Mouse (Mus musculus): ENCODE measurements around the gene Casc1. TPM values are rescaled to one million over a fixed set of nuclear protein-coding genes. Genes with fewer than 3 reads are reported as not detected.

The Casc1 gene
- polyA plus RNA-seq, 1 experiment, result 4.5 TPM

GRCm38 (mm10) chr6:145131991-145132390 is 78.8 kb downstream of the Casc1 start:
- DNase-seq, result no peak
- TF ChIP-seq POLR2A (IDR thresholded peaks at IDR 0.05; ENCODE audit: borderline replicate concordance, extremely low read depth, low read depth, low read length) (no peak), CTCF (IDR thresholded peaks at IDR 0.05; ENCODE audit: insufficient read depth, low read length) (no peak)
- H3K4me1 ChIP-seq (ENCODE audit: control insufficient read depth, insufficient read depth, low read length), result no peaks in the 10 kb centered on the region
- no peak overlapping the region for H3K4me3 ChIP-seq (replicated peaks; ENCODE audit: extremely low read depth, low read depth, low read length)
- 81% methylated on average over 5 of the region's 5 CpGs for WGBS

- no peak for DNase-seq
- Histone ChIP-seq H3K4me1 (ENCODE audit: control insufficient read depth, insufficient read depth, low read length) (no peaks in the 10 kb centered on the region), H3K4me3 (replicated peaks; ENCODE audit: extremely low read depth, low read depth, low read length) (no peak overlapping the region)
- 76% methylated on average over 4 of the region's 4 CpGs for WGBS
- TF ChIP-seq POLR2A (IDR thresholded peaks at IDR 0.05; ENCODE audit: borderline replicate concordance, extremely low read depth, low read depth, low read length) (no peak), CTCF (IDR thresholded peaks at IDR 0.05; ENCODE audit: insufficient read depth, low read length) (no peak)
These were observed 81.2 kb downstream of the Casc1 start for GRCm38 (mm10) chr6:145129563-145129962.

DNA sequence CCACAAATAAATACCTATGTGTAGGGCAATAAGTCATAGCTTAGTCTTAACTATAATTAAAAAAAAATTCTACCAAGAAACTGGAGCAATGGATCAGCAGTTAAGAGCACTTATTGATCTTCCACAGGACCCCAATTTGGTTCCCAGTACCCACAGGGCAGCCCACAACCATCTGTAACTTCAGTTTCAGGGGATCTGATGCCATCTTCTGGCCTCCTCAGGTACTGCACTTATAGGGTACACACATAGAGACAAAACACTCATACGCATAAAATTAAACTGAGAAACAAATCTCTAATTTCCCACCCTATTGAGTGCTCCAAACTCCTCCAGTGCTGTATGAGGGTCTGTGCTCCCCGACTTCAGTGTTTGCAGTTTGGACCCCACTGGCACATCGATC is 83.2 kb downstream of the Casc1 start:
- TF ChIP-seq POLR2A (IDR thresholded peaks at IDR 0.05; ENCODE audit: borderline replicate concordance, extremely low read depth, low read depth, low read length) (no peak), CTCF (IDR thresholded peaks at IDR 0.05; ENCODE audit: insufficient read depth, low read length) (no peak)
- no peak for DNase-seq
- WGBS, result 98% methylated on average over 3 of the region's 3 CpGs

GRCm38 (mm10) chr6:145125591-145126113 is 85.2 kb downstream of the Casc1 start:
- no peak overlapping the region for H3K4me3 ChIP-seq (replicated peaks; ENCODE audit: extremely low read depth, low read depth, low read length)
- DNase-seq, result no peak
- H3K4me1 ChIP-seq (ENCODE audit: control insufficient read depth, insufficient read depth, low read length), result no peaks in the 10 kb centered on the region
- TF ChIP-seq CTCF (IDR thresholded peaks at IDR 0.05; ENCODE audit: insufficient read depth, low read length), result no peak
- TF ChIP-seq POLR2A (IDR thresholded peaks at IDR 0.05; ENCODE audit: borderline replicate concordance, extremely low read depth, low read depth, low read length), result no peak
- WGBS, result 45% methylated on average over 7 of the region's 7 CpGs

More for the DNA sequence above, 83.2 kb downstream of the Casc1 start:
- H3K4me1 ChIP-seq (ENCODE audit: control insufficient read depth, insufficient read depth, low read length), result no peaks in the 10 kb centered on the region
- no peak overlapping the region for H3K4me3 ChIP-seq (replicated peaks; ENCODE audit: extremely low read depth, low read depth, low read length)

Other genes starting within 250 kb of the Casc1 start
- gene Bcat1, start 134.8 kb downstream of the Casc1 start, polyA plus RNA-seq (2012; rRNA removed), result 0.10 and 0.21 TPM in 2 replicates
- gene Lrmp, start 95.4 kb downstream of the Casc1 start, polyA plus RNA-seq (2012; rRNA removed), result 12.3 and 15.2 TPM in 2 replicates
- 3.7 and 8.3 TPM in 2 replicates for gene Etfrf1, start 129 bp upstream of the Casc1 start, polyA plus RNA-seq (2012; rRNA removed)
- gene Kras, start 39.2 kb upstream of the Casc1 start, polyA plus RNA-seq (2012; rRNA removed), result 23.2 and 27.7 TPM in 2 replicates

All from lung, adult 2 months (tissue).